Mouse (Mus musculus) heart, embryonic 16.5 days (tissue): ENCODE results near the gene Tipin. TPM values are rescaled to one million over a fixed set of nuclear protein-coding genes. Genes with fewer than 3 reads are reported as not detected.
"Not testable (repeated sequence)": the region's sequence is repeated elsewhere in the genome, so short reads cannot be mapped to it uniquely, and the experiment has no call there.

Experiments used
- ATAC-seq: fragments of 200-750 bp; cut with Nextera tagmentation; replicated peaks from 2 replicates; pipeline ENCODE4 v1.8.0; 2017; ENCODE audit warnings: moderate number of reproducible peaks; ENCODE audit not compliant: insufficient read depth, low FRiP score; ENCODE audit errors: extremely low read depth
- H3K27ac ChIP-seq: fragments of 300-500 bp; sonication (generic); 2 replicates; pipeline ENCODE4 v1.5.1; 2014; ENCODE audit warnings: mild to moderate bottlenecking, low read length, control low read depth, moderate library complexity
- H3K27me3 ChIP-seq: fragments of 300-500 bp; sonication (generic); 2 replicates; pipeline ENCODE4 v1.6.1; 2014; ENCODE audit warnings: low read length, mixed read lengths; ENCODE audit not compliant: control insufficient read depth, insufficient read depth
- H3K36me3 ChIP-seq: fragments of 300-500 bp; sonication (generic); 2 replicates; pipeline ENCODE4 v1.6.1; 2014; ENCODE audit not compliant: control insufficient read depth, insufficient read depth
- H3K4me1 ChIP-seq: fragments of 300-500 bp; sonication (generic); 2 replicates; pipeline ENCODE4 v1.6.1; 2014; ENCODE audit warnings: low read length, mixed read lengths; ENCODE audit not compliant: control insufficient read depth, insufficient read depth
- H3K4me2 ChIP-seq: fragments of 300-500 bp; sonication (generic); 2 replicates; pipeline ENCODE4 v1.6.1; 2014; ENCODE audit warnings: low read depth, mild to moderate bottlenecking, control low read depth, low read length
- H3K4me3 ChIP-seq: fragments of 300-500 bp; sonication (generic); 2 replicates; pipeline ENCODE4 v1.5.1; 2014; ENCODE audit warnings: mild to moderate bottlenecking, control low read depth, low read length
- H3K9ac ChIP-seq: fragments of 300-500 bp; sonication (generic); 2 replicates; pipeline ENCODE4 v1.6.1; 2014; ENCODE audit warnings: low read length, control low read depth
- H3K9me3 ChIP-seq: fragments of 300-500 bp; sonication (generic); replicated peaks from 2 replicates; pipeline ENCODE4 v1.6.1; 2016; ENCODE audit warnings: low read length; ENCODE audit not compliant: control insufficient read depth
- WGBS: fragments of 180-500 bp; shearing (Covaris S2); extraction: QIAGEN DNeasy Blood & Tissue Kit; methylation state at CpG from one replicate; pipeline ENCODE4 v1.1.7; 2014; 5-methylcytosine and 5-hydroxymethylcytosine counted together
- polyA plus RNA-seq: library from polyadenylated mRNA; unstranded; fragments of >200 nt; fragmentation: Nextera tagmentation; extraction: Ambion mirVana; gene quantifications from 2 replicates; pipeline ENCODE4 v1.2.1, GENCODE M21; 2015

Tipin gene
- polyA plus RNA-seq, 1 experiment from 2014 or later = 110 TPM

DNA sequence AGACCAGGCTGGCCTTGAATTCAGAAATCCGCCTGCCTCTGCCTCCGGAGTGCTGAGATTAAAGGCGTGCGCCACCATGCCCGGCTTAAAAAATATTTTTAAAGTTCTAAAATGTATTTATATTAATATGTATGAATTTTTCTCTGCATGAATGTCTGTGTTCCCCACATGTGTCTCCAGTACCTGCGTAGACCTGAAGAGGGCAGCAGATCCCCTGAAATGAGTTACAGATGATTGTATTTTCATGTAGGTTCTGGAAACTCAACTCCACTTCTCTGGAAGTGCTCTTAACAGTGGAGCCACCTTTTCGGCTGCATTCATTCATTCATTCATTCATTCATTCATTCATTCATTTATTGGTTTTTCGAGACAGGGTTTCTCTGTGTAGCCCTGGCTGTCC lies 3.7 kb upstream of the Tipin start:
- Histone ChIP-seq H3K4me3 (no peak overlapping the region), H3K9me3 (0 out of 2 replicates have a peak, but pooled peaks cover 3% of the 10 kb centered on the region), H3K9ac (no peak overlapping the region), H3K4me2 (no peak overlapping the region), H3K27me3 (no peaks in the 10 kb centered on the region), H3K27ac (no peak overlapping the region), H3K36me3 (no peaks in the 10 kb centered on the region), H3K4me1 (peaks cover 7% of the 10 kb centered on the region)
- 58% methylated on average over 8 of the region's 8 CpGs for WGBS
- ATAC-seq = no peak

DNA sequence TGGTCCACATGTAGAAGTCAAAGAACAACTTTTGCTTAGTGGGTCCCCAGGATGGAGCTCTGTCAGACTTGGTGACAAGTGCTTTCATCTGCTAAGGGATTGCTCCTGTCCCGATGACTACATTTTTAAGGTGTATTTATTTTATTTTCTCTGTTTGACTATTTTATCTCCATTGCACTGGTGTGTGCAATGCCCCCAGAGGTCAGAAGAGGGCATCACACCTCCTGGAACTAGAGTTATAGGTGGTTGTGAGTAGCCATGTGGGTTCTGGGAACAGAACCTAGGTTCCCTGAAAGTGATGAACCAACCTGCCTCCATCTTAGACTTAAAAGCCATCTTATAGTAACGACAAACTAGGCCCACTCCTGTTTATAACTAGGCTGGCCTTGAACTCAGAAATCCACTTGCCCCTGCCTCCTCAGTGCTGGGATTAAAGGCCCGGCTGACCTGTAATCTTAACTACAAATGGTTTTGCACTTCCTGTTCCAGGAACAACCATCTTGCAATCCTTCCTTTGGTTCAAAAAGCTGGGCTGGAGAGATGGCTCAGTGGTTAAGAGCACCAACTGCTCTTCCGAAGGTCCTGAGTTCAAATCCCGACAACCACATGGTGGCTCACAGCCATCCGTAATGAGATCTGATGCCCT lies 2.6 kb upstream of the Tipin start:
- Histone ChIP-seq H3K9me3 (0 out of 2 replicates have a peak, but pooled peaks cover 3% of the 10 kb centered on the region), H3K36me3 (no peaks in the 10 kb centered on the region), H3K4me3 (no peak overlapping the region), H3K4me2 (no peak overlapping the region), H3K9ac (no peak overlapping the region), H3K27me3 (no peaks in the 10 kb centered on the region), H3K27ac (no peak overlapping the region), H3K4me1 (peaks cover 8% of the 10 kb centered on the region)
- 89% methylated on average over 6 of the region's 6 CpGs for WGBS
- no peak for ATAC-seq

DNA sequence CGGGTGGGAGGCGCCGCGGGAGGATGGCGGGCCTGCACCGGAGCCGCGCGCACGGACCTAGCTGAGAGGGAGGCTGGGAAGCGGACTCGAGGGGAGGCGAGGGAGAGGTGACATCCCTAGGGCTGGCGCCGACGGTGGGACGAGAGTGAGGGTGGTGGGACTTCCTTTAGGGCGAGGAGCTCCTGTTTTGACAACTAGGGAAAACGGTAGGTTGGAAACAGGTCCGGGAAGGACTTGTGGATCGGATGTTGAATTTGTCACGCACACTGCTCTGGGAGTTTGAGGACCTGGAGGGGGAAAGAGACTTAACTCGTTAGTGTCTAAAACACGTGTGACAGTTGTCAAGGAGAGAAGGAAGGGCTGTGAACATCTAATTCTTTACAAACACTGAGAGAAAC lies 399 bp downstream of the Tipin start:
- Histone ChIP-seq H3K9me3 (no peaks in the 10 kb centered on the region), H3K36me3 (no peaks in the 10 kb centered on the region), H3K4me2 (peak overlapping the region; percentile 84), H3K4me3 (peak overlapping the region; percentile 94), H3K9ac (peak overlapping the region; percentile 97), H3K27me3 (no peaks in the 10 kb centered on the region), H3K27ac (peak overlapping the region; percentile 92), H3K4me1 (peaks cover 8% of the 10 kb centered on the region)
- peak; percentile 83 for ATAC-seq
- under 1% methylated on average over 24 of the region's 24 CpGs for WGBS

DNA sequence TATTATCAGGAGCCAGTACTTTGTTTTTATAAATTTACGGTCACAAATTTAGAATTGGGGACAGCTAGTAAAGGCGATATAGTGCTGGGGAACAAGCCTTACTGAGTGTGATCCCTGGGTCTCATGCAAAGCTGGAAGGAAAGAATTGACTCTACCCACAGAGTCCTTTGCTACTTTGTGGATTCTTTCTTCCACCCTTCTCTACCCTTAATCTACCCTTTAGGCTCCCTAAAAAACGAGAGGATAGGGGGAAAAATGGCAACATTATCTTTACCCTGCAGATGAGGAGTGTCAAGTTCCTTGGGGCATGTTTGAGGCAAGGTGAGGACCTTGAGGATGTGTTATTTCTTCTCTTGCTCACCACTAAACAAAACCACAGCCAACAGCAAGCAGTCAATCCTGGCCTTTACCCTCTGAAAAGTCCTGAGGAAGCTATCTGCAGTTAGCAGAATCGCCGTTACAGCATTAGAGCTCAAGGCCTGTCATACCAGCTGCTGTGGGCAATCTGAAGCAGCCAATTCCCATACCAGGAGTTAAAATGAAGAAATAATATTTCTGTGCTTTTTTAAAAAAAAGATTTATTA lies 1.1 kb downstream of the Tipin start:
- 39% methylated on average over 5 of the region's 5 CpGs for WGBS
- H3K27ac ChIP-seq = peak overlapping the region; percentile 7; the same call in 1 of the 2 replicates

DNA sequence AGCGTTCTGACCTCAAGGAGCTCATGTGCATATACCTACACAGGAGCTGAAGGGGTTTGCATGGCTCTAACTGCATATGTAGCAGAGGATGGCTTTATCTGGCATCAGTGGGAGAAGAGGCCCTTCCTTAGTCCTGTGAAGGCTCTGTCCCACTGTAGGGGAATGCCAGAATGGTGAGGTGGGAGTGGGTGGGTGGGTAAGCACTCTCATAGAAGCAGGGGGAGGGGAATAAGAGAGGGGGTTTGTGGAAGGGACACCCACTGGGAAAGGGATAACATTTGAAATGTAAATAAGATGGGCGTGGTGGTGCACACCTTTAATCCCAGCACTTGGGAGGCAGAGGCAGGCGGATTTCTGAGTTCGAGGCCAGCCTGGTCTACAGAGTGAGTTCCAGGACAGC lies 21.7 kb downstream of the Tipin start:
- peaks cover 34% of the 10 kb centered on the region for H3K36me3 ChIP-seq
- H3K4me2 ChIP-seq, H3K9ac ChIP-seq, H3K4me1 ChIP-seq, H3K27ac ChIP-seq, H3K9me3 ChIP-seq, ATAC-seq, H3K4me3 ChIP-seq, H3K27me3 ChIP-seq: not testable (repeated sequence)
- WGBS = 91% methylated on average over 4 of the region's 4 CpGs

More for the DNA sequence above, 1.1 kb downstream of the Tipin start:
- H3K36me3 ChIP-seq = no peaks in the 10 kb centered on the region
- no peak for ATAC-seq
- H3K9me3 ChIP-seq = no peaks in the 10 kb centered on the region
- peak overlapping the region; percentile 84 for H3K4me2 ChIP-seq
- H3K4me1 ChIP-seq = peaks cover 8% of the 10 kb centered on the region
- H3K9ac ChIP-seq = peak overlapping the region; percentile 97
- no peaks in the 10 kb centered on the region for H3K27me3 ChIP-seq
- H3K4me3 ChIP-seq = peak overlapping the region; percentile 94

DNA sequence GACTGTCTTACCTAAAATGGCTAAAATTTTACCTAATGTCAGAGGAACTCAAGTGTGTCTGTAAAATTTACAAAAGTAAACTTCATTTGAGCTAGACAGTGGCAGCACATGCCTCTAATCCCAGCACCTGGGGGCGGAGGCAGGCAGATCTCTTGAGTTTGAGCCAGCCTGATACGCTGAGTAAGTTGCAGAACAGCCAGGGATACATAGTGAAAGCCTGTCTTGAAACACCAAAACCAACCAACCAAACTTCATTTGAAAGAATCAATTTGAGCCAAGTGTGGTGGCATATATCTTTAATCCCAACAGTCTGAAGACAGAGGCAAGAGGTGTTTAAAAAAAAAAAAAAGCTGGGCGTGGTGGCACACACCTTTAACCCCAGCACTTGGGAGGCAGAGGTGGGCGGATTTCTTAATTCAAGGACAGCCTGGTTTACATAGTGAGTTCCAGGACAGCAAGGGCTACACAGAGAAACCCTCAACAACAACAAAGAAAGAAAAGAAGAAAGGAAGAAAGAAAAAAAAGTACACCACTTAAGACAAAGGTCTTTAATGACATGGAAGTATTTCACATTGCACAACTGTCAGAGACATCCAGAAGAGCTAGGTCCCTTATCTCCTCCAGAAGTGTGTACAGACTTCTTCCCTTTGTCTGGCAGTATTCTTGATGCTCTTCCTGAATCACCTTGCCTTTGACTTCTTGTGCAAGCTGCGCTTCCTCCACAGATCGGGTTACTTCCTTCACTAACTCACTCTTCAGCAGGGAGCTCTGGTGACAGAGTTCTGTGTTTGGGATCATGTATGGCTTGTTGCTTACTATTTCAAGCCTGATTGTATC lies 25.3 kb downstream of the Tipin start:
- Histone ChIP-seq H3K9ac (no peak overlapping the region), H3K4me2 (no peak overlapping the region), H3K4me1 (no peaks in the 10 kb centered on the region), H3K9me3 (no peaks in the 10 kb centered on the region), H3K4me3 (no peak overlapping the region), H3K27ac (no peak overlapping the region), H3K27me3 (no peaks in the 10 kb centered on the region), H3K36me3 (peaks cover 29% of the 10 kb centered on the region)
- ATAC-seq = no peak
- 81% methylated on average over 6 of the region's 6 CpGs for WGBS

DNA sequence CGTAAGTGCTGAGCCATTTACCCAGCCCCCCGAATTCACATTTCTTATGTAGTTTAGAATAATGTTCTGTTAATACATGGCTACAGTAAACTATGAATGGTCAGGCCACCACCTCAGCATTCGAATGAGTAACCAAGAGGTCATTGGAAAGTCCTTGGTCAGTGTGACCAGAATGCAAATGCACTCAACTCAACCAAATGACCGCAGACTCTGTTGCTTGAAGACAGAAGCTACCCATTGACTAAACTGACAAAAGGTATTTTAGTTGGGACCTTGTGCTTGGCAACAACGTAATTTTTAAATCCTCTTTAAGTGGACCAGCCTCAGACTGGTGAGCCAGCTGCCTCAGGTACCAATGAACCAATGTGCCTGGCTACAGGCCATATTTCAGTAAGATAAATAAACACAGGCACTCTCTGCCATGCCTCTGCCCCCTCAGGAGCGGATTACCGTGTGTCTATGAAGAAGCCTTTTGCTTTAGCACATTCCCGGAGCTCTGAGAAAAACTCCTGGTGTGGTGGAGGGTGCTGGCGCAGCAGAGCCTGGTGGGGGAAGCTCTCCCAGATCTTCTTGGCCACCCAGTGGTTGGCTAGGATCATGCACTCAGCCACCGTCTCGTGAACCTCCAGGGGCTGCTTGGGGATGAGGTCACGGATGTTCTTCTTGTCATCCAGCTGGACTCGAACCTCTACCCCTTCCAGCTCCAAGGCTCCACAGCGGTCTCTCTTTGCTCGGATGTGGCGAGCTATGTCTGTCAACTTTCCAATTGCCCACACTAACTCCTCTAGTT lies 29.8 kb downstream of the Tipin start:
- no peaks in the 10 kb centered on the region for H3K9me3 ChIP-seq
- H3K27me3 ChIP-seq = no peaks in the 10 kb centered on the region
- H3K36me3 ChIP-seq = peaks cover 18% of the 10 kb centered on the region
- no peak overlapping the region for H3K9ac ChIP-seq
- no peaks in the 10 kb centered on the region for H3K4me1 ChIP-seq
- H3K4me3 ChIP-seq = no peak overlapping the region
- no peak overlapping the region for H3K4me2 ChIP-seq
- no peak overlapping the region for H3K27ac ChIP-seq
- WGBS = 69% methylated on average over 16 of the region's 16 CpGs
- ATAC-seq = no peak

DNA sequence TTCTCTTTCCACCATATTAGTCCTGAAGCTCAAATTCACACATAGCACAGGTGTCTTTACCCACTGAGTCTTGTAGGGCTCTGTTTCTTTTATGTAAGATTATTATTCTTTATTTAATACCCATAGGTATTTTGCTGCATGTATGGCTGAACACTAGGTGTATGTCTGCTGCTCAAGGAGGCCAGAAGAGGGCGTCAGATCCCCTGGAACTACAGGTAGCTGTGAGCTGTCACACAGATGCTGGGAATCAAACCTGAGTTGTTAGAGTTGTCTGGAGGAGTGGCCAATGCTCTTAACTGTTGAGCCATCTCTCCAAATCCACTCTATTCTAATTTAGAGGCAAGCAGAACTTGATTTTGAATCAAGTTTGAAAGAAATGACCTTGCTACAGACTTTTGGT lies 30.7 kb downstream of the Tipin start:
- H3K27ac ChIP-seq = no peak overlapping the region
- H3K27me3 ChIP-seq = no peaks in the 10 kb centered on the region
- H3K4me1 ChIP-seq = no peaks in the 10 kb centered on the region
- H3K9me3 ChIP-seq = no peaks in the 10 kb centered on the region
- peaks cover 17% of the 10 kb centered on the region for H3K36me3 ChIP-seq
- no peak overlapping the region for H3K4me3 ChIP-seq
- WGBS = 41% methylated on average over 1 of the region's 1 CpGs
- ATAC-seq = no peak
- H3K9ac ChIP-seq = no peak overlapping the region
- H3K4me2 ChIP-seq = no peak overlapping the region
